Mouse (Mus musculus) liver, adult 2 months (tissue): ENCODE data around the gene Gstm4.

Experiments
- CTCF ChIP-seq: fragments of 200-500 bp; IDR thresholded peaks from 2 replicates; pipeline ENCODE4 v1.5.1; 2011; ENCODE audit warnings: low read depth, low read length, control low read depth
- POLR2A ChIP-seq: fragments of 200-500 bp; IDR thresholded peaks from 2 replicates; pipeline ENCODE4 v1.6.1; 2011; ENCODE audit warnings: low read length, control low read depth; ENCODE audit not compliant: insufficient read depth; ENCODE audit errors: extremely low read depth

GRCm38 (mm10) chr3:108067370-108067934, 22.8 kb upstream of the Gstm4 start:
- TF ChIP-seq CTCF (no peak), POLR2A (no peak)
